Mouse (Mus musculus): Measurements from ENCODE around the gene Gpr179. TPM values are rescaled to one million over a fixed set of nuclear protein-coding genes. Genes with fewer than 3 reads are reported as not detected.

Gpr179 gene
- polyA plus RNA-seq, 1 experiment, result 0.08 TPM

DNA sequence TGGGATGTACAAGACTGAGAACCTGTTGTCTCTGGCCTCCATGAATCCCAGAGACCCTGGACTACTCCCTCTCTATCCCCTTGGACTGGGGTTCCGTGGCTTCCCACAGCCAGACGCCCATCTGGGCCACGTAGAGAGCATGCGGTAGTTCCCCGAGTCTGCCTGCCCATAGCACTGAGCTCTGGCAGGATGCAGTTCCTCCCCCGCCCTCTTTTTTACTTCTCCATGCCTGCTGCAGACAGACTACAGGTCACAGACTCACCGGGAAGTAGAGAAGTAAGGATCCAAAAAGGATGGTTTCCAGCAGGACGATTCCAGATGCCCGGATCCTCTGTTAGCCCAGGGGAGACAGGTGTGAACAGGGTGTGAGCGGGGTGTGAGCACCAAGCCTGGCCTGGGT lies 6.4 kb downstream of the Gpr179 start:
- no peaks in the 10 kb centered on the region for H3K36me3 ChIP-seq (ENCODE audit: control insufficient read depth, insufficient read depth)
- no peak overlapping the region for H3K4me2 ChIP-seq (ENCODE audit: low read depth)
- no peaks in the 10 kb centered on the region for H3K27me3 ChIP-seq (ENCODE audit: control insufficient read depth, insufficient read depth, insufficient read length)
- no peak overlapping the region for H3ac ChIP-seq (ENCODE audit: control insufficient read depth, insufficient read length)
- no peak overlapping the region for H3K4me3 ChIP-seq
- TF ChIP-seq POLR2AphosphoS2 (IDR thresholded peaks at IDR 0.05; ENCODE audit: insufficient read length, low read depth) (no peak), MYOG (IDR thresholded peaks at IDR 0.05; ENCODE audit: control insufficient read depth in 1 of 3, insufficient read depth in 1 of 3, insufficient read length in 2 of 3, low read depth in 2 of 3) (no peak), REST (IDR thresholded peaks at IDR 0.05; ENCODE audit: insufficient read depth, insufficient read length) (no peak), POLR2A (IDR thresholded peaks at IDR 0.05; ENCODE audit: insufficient read length, low read depth) (no peak), MAX (IDR thresholded peaks at IDR 0.05; ENCODE audit: low read depth) (no peak), TCF12 (IDR thresholded peaks at IDR 0.05; ENCODE audit: insufficient read depth, poor library complexity, severe bottlenecking) (no peak), TCF3 (IDR thresholded peaks at IDR 0.05; ENCODE audit: insufficient read length, low read depth) (no peak), CEBPB (IDR thresholded peaks at IDR 0.05; ENCODE audit: insufficient read depth, poor library complexity, severe bottlenecking) (no peak), SRF (IDR thresholded peaks at IDR 0.05; ENCODE audit: control insufficient read depth, insufficient read length, low read depth) (no peak), E2F4 (IDR thresholded peaks at IDR 0.05; ENCODE audit: insufficient read depth) (no peak)
- no peaks in the 10 kb centered on the region for H3K79me2 ChIP-seq (ENCODE audit: control insufficient read depth, insufficient read depth)

DNA sequence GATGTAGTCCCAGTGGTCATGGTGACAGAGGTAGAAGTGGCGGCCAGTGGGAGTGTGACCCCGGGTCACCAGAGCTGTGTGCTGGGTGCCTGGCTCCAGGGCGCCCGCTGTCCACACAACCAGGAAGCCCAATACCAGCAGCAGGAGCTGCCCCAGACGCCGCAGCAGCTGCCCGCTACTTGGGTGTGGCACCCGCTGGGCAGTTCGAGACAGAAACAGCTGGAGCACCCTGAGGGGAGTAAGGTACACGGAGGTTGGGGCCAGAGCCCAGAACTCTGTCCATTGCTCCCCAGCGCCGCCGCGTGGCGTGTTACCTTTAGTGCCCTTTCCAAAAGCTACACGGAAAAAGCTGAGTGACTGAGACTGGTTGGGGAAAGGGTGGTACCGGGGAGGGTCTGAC lies 8.3 kb downstream of the Gpr179 start:
- no peak overlapping the region for H3ac ChIP-seq (ENCODE audit: control insufficient read depth, insufficient read length)
- peak overlapping the region; percentile 52 for H3K4me2 ChIP-seq (ENCODE audit: low read depth)
- no peaks in the 10 kb centered on the region for H3K36me3 ChIP-seq (ENCODE audit: control insufficient read depth, insufficient read depth)
- no peak overlapping the region for H3K4me3 ChIP-seq
- H3K27me3 ChIP-seq (ENCODE audit: control insufficient read depth, insufficient read depth, insufficient read length), result no peaks in the 10 kb centered on the region
- no peak for TF ChIP-seq POLR2A (IDR thresholded peaks at IDR 0.05; ENCODE audit: insufficient read length, low read depth)
- TF ChIP-seq REST (IDR thresholded peaks at IDR 0.05; ENCODE audit: insufficient read depth, insufficient read length), result no peak
- TF ChIP-seq MYOG (IDR thresholded peaks at IDR 0.05; ENCODE audit: control insufficient read depth in 1 of 3, insufficient read depth in 1 of 3, insufficient read length in 2 of 3, low read depth in 2 of 3), result peak in 2 of 3 experiments; percentile 84 to 85
- TF ChIP-seq MAX (IDR thresholded peaks at IDR 0.05; ENCODE audit: low read depth), result no peak
- no peak for TF ChIP-seq E2F4 (IDR thresholded peaks at IDR 0.05; ENCODE audit: insufficient read depth)
- TF ChIP-seq POLR2AphosphoS2 (IDR thresholded peaks at IDR 0.05; ENCODE audit: insufficient read length, low read depth), result no peak
- peak in 2 of 3 experiments; percentile 73 to 85 for TF ChIP-seq MYOD1 (IDR thresholded peaks at IDR 0.05; ENCODE audit: control insufficient read depth in 1 of 3, insufficient read length in 2 of 3, low read depth in 2 of 3)
- no peak for TF ChIP-seq TCF12 (IDR thresholded peaks at IDR 0.05; ENCODE audit: insufficient read depth, poor library complexity, severe bottlenecking)
- no peak for TF ChIP-seq SRF (IDR thresholded peaks at IDR 0.05; ENCODE audit: control insufficient read depth, insufficient read length, low read depth)
- no peak for TF ChIP-seq USF1 (IDR thresholded peaks at IDR 0.05; ENCODE audit: low read depth)
- TF ChIP-seq TCF3 (IDR thresholded peaks at IDR 0.05; ENCODE audit: insufficient read length, low read depth), result peak; percentile 23
- TF ChIP-seq CEBPB (IDR thresholded peaks at IDR 0.05; ENCODE audit: insufficient read depth, poor library complexity, severe bottlenecking), result no peak
- H3K79me2 ChIP-seq (ENCODE audit: control insufficient read depth, insufficient read depth), result no peaks in the 10 kb centered on the region

GRCm38 (mm10) chr11:97343175-97343574 lies 8.7 kb downstream of the Gpr179 start:
- H3ac ChIP-seq (ENCODE audit: control insufficient read depth, insufficient read length), result no peak overlapping the region
- H3K4me3 ChIP-seq, result no peak overlapping the region
- no peaks in the 10 kb centered on the region for H3K27me3 ChIP-seq (ENCODE audit: control insufficient read depth, insufficient read depth, insufficient read length)
- no peaks in the 10 kb centered on the region for H3K36me3 ChIP-seq (ENCODE audit: control insufficient read depth, insufficient read depth)
- no peaks in the 10 kb centered on the region for H3K79me2 ChIP-seq (ENCODE audit: control insufficient read depth, insufficient read depth)
- TF ChIP-seq CEBPB (IDR thresholded peaks at IDR 0.05; ENCODE audit: insufficient read depth, poor library complexity, severe bottlenecking) (no peak), POLR2AphosphoS2 (IDR thresholded peaks at IDR 0.05; ENCODE audit: insufficient read length, low read depth) (no peak), TCF12 (IDR thresholded peaks at IDR 0.05; ENCODE audit: insufficient read depth, poor library complexity, severe bottlenecking) (no peak), SRF (IDR thresholded peaks at IDR 0.05; ENCODE audit: control insufficient read depth, insufficient read length, low read depth) (no peak), E2F4 (IDR thresholded peaks at IDR 0.05; ENCODE audit: insufficient read depth) (no peak), REST (IDR thresholded peaks at IDR 0.05; ENCODE audit: insufficient read depth, insufficient read length) (no peak), MYOD1 (IDR thresholded peaks at IDR 0.05; ENCODE audit: control insufficient read depth in 1 of 3, insufficient read length in 2 of 3, low read depth in 2 of 3) (no peak), USF1 (IDR thresholded peaks at IDR 0.05; ENCODE audit: low read depth) (no peak), MAX (IDR thresholded peaks at IDR 0.05; ENCODE audit: low read depth) (no peak), POLR2A (IDR thresholded peaks at IDR 0.05; ENCODE audit: insufficient read length, low read depth) (no peak), TCF3 (IDR thresholded peaks at IDR 0.05; ENCODE audit: insufficient read length, low read depth) (no peak), MYOG (IDR thresholded peaks at IDR 0.05; ENCODE audit: control insufficient read depth in 1 of 3, insufficient read depth in 1 of 3, insufficient read length in 2 of 3, low read depth in 2 of 3) (no peak)
- H3K4me2 ChIP-seq (ENCODE audit: low read depth), result peak overlapping the region; percentile 52

DNA sequence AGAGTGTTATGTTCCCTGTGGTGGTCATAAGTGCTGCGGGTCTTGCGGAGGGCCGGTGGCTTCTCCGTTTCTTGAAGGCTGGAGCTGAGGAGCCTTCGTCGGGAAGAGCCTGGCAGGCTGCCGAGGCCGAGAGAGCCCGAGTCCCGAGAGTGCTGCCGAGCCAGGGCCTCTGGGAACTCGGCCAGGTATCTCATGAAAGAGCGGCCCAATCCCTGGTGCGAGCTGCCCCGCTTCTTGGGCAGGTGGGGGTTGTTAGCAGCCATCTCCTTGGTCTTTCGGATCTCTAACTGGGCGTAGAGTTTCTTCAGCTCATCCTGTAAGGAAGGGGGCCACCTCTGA lies 12.9 kb downstream of the Gpr179 start:
- no peaks in the 10 kb centered on the region for H3K27me3 ChIP-seq (ENCODE audit: control insufficient read depth, insufficient read depth, insufficient read length)
- H3K4me3 ChIP-seq, result no peak overlapping the region

More for the DNA sequence above, 12.9 kb downstream of the Gpr179 start:
- H3ac ChIP-seq (ENCODE audit: control insufficient read depth, insufficient read length), result no peak overlapping the region
- TF ChIP-seq MAX (IDR thresholded peaks at IDR 0.05; ENCODE audit: low read depth), result no peak
- TF ChIP-seq MYOG (IDR thresholded peaks at IDR 0.05; ENCODE audit: control insufficient read depth in 1 of 3, insufficient read depth in 1 of 3, insufficient read length in 2 of 3, low read depth in 2 of 3), result no peak
- TF ChIP-seq USF1 (IDR thresholded peaks at IDR 0.05; ENCODE audit: low read depth), result no peak
- no peak for TF ChIP-seq POLR2A (IDR thresholded peaks at IDR 0.05; ENCODE audit: insufficient read length, low read depth)
- TF ChIP-seq E2F4 (IDR thresholded peaks at IDR 0.05; ENCODE audit: insufficient read depth), result no peak
- TF ChIP-seq REST (IDR thresholded peaks at IDR 0.05; ENCODE audit: insufficient read depth, insufficient read length), result no peak
- TF ChIP-seq TCF12 (IDR thresholded peaks at IDR 0.05; ENCODE audit: insufficient read depth, poor library complexity, severe bottlenecking), result no peak
- no peak for TF ChIP-seq TCF3 (IDR thresholded peaks at IDR 0.05; ENCODE audit: insufficient read length, low read depth)
- no peaks in the 10 kb centered on the region for H3K36me3 ChIP-seq (ENCODE audit: control insufficient read depth, insufficient read depth)
- H3K79me2 ChIP-seq (ENCODE audit: control insufficient read depth, insufficient read depth), result no peaks in the 10 kb centered on the region
- H3K4me2 ChIP-seq (ENCODE audit: low read depth), result peak overlapping the region; percentile 18

Measured in myocyte (in vitro differentiated cells).